ENCODE assay signal across 1 mouse cellular context in genomic region chr5:143409239-143409638, GRCm38 (mm10).
TF ChIP-seq lines count a peak whose summit lies in the region.

No protein-coding gene starts in this region.

TF ChIP-seq in MEL, 35 proteins besides CTCF, POLR2A, EP300 and RAD21 (continued from another document):
- TF ChIP-seq BHLHE40 (IDR thresholded peaks at IDR 0.05; ENCODE audit: borderline replicate concordance, low read depth, low read length), result no peak
- peak; percentile 69; the same call in 1 of the 2 replicates for TF ChIP-seq ELF1 (IDR thresholded peaks at IDR 0.05; ENCODE audit: low read depth, low read length)
- TF ChIP-seq NRF1 (IDR thresholded peaks at IDR 0.05; ENCODE audit: insufficient read depth, low read depth, low read length, poor library complexity, severe bottlenecking), result no peak
